Mouse (Mus musculus) ES-Bruce4 (cell line): ENCODE data around the gene Slc25a21. TPM values are rescaled to one million over a fixed set of nuclear protein-coding genes. Genes with fewer than 3 reads are reported as not detected.

ENCODE experiments used
- H3K27ac ChIP-seq: 2 replicates; pipeline ENCODE4 v1.5.1; 2012; ENCODE audit warnings: low read length, inconsistent platforms; ENCODE audit not compliant: insufficient read depth
- H3K27me3 ChIP-seq: 2 replicates; pipeline ENCODE4 v1.6.1; 2012; ENCODE audit warnings: mild to moderate bottlenecking, low read length, inconsistent platforms; ENCODE audit not compliant: control insufficient read depth, poor library complexity, insufficient read depth, severe bottlenecking
- H3K36me3 ChIP-seq: 2 replicates; pipeline ENCODE4 v1.6.1; 2012; ENCODE audit warnings: inconsistent platforms, mild to moderate bottlenecking, low read length, moderate library complexity; ENCODE audit not compliant: control insufficient read depth, poor library complexity, insufficient read depth, severe bottlenecking
- H3K4me1 ChIP-seq: one replicate; pipeline ENCODE4 v1.8.1; 2011; ENCODE audit warnings: low read length; ENCODE audit not compliant: control insufficient read depth, insufficient read depth
- H3K4me3 ChIP-seq: 2 replicates; pipeline ENCODE4 v1.5.1; 2011; ENCODE audit warnings: low read depth, mild to moderate bottlenecking, low read length
- H3K9ac ChIP-seq: 2 replicates; pipeline ENCODE4 v1.6.1; 2012; ENCODE audit warnings: low read depth, mild to moderate bottlenecking, inconsistent platforms; ENCODE audit not compliant: poor library complexity, severe bottlenecking
- H3K9me3 ChIP-seq: replicated peaks from 2 replicates; pipeline ENCODE4 v1.6.1; 2012; ENCODE audit warnings: mild to moderate bottlenecking, low read length, inconsistent platforms; ENCODE audit not compliant: control insufficient read depth, poor library complexity, insufficient read depth, severe bottlenecking
- CTCF ChIP-seq: IDR thresholded peaks from one replicate; pipeline ENCODE4 v1.8.1; 2011; ENCODE audit warnings: low read depth, low read length
- EP300 ChIP-seq: IDR thresholded peaks from 2 replicates; pipeline ENCODE4 v1.6.1; 2011; ENCODE audit warnings: low read depth, low read length; ENCODE audit not compliant: insufficient read depth
- POLR2A ChIP-seq: IDR thresholded peaks from one replicate; pipeline ENCODE4 v1.8.1; 2011; ENCODE audit warnings: low read length; ENCODE audit not compliant: insufficient read depth
- polyA plus RNA-seq: library from polyadenylated mRNA; stranded (reverse); fragments of >200 nt; gene quantifications from 2 replicates; pipeline ENCODE4 v1.2.4, GENCODE M21; 2011; ENCODE audit warnings: low read depth; ENCODE audit not compliant: missing spikeins, insufficient read depth, insufficient read length

Slc25a21 gene
- polyA plus RNA-seq, 1 experiment, result not detected

- H3K4me3 ChIP-seq, result no peak overlapping the region
- H3K4me1 ChIP-seq, result no peaks in the 10 kb centered on the region
- H3K27ac ChIP-seq, result no peak overlapping the region
- no peaks in the 10 kb centered on the region for H3K36me3 ChIP-seq
- H3K27me3 ChIP-seq, result no peaks in the 10 kb centered on the region
- no peaks in the 10 kb centered on the region for H3K9me3 ChIP-seq
- no peak overlapping the region for H3K9ac ChIP-seq
- TF ChIP-seq EP300 (no peak), CTCF (no peak), POLR2A (no peak)
These were observed 4.6 kb upstream of the Slc25a21 start for GRCm38 (mm10) chr12:57201901-57202300.

GRCm38 (mm10) chr12:57199427-57199826, 2.2 kb upstream of the Slc25a21 start:
- Histone ChIP-seq H3K4me3 (no peak overlapping the region), H3K27me3 (no peaks in the 10 kb centered on the region; the same call in 1 of the 2 replicates), H3K4me1 (no peaks in the 10 kb centered on the region), H3K36me3 (no peaks in the 10 kb centered on the region), H3K9me3 (no peaks in the 10 kb centered on the region), H3K9ac (no peak overlapping the region), H3K27ac (no peak overlapping the region)
- TF ChIP-seq POLR2A (no peak), EP300 (no peak), CTCF (no peak)

- Histone ChIP-seq H3K27ac (no peak overlapping the region), H3K9ac (no peak overlapping the region), H3K27me3 (no peaks in the 10 kb centered on the region; the same call in 1 of the 2 replicates), H3K4me3 (no peak overlapping the region), H3K36me3 (no peaks in the 10 kb centered on the region), H3K4me1 (no peaks in the 10 kb centered on the region), H3K9me3 (no peaks in the 10 kb centered on the region)
- TF ChIP-seq CTCF (no peak), EP300 (no peak), POLR2A (no peak)
These were observed 997 bp upstream of the Slc25a21 start for GRCm38 (mm10) chr12:57198269-57198668.

GRCm38 (mm10) chr12:57196608-57197362, 487 bp downstream of the Slc25a21 start:
- Histone ChIP-seq H3K27ac (no peak overlapping the region), H3K9ac (peak overlapping the region; percentile 41), H3K4me1 (no peaks in the 10 kb centered on the region), H3K9me3 (no peaks in the 10 kb centered on the region), H3K4me3 (peak overlapping the region; percentile 49), H3K27me3 (no peaks in the 10 kb centered on the region; the same call in 1 of the 2 replicates), H3K36me3 (no peaks in the 10 kb centered on the region)
- no peak for TF ChIP-seq EP300
- TF ChIP-seq POLR2A, result no peak
- TF ChIP-seq CTCF, result no peak

GRCm38 (mm10) chr12:57196286-57196607, 1.0 kb downstream of the Slc25a21 start:
- H3K27me3 ChIP-seq, result no peaks in the 10 kb centered on the region; the same call in 1 of the 2 replicates
- no peak overlapping the region for H3K27ac ChIP-seq
- peak overlapping the region; percentile 41; the same call in 1 of the 2 replicates for H3K9ac ChIP-seq
- TF ChIP-seq POLR2A, result no peak
- TF ChIP-seq CTCF, result no peak
- TF ChIP-seq EP300, result no peak
- H3K4me3 ChIP-seq, result peak overlapping the region; percentile 49
- H3K9me3 ChIP-seq, result no peaks in the 10 kb centered on the region
- H3K4me1 ChIP-seq, result no peaks in the 10 kb centered on the region
- no peaks in the 10 kb centered on the region for H3K36me3 ChIP-seq

GRCm38 (mm10) chr12:57194609-57195008, 2.7 kb downstream of the Slc25a21 start:
- H3K27me3 ChIP-seq, result no peaks in the 10 kb centered on the region; the same call in none of the 2 replicates
- no peaks in the 10 kb centered on the region for H3K36me3 ChIP-seq
- no peak overlapping the region for H3K4me3 ChIP-seq
- no peaks in the 10 kb centered on the region for H3K4me1 ChIP-seq
- H3K27ac ChIP-seq, result no peak overlapping the region
- no peaks in the 10 kb centered on the region for H3K9me3 ChIP-seq
- H3K9ac ChIP-seq, result no peak overlapping the region
- TF ChIP-seq EP300, result no peak
- no peak for TF ChIP-seq POLR2A
- no peak for TF ChIP-seq CTCF
